Mouse (Mus musculus) myocyte (in vitro differentiated cells): Measurements from ENCODE around the gene Adat3.

Experiments
- MYOD1 ChIP-seq, 3 experiments: IDR thresholded peaks; one replicate each; pipeline ENCODE4 v1.6.1; 2011; ENCODE audit warnings: control low read depth in 2 of 3, low read depth in 2 of 3, mild to moderate bottlenecking in 2 of 3, moderate library complexity in 1 of 3; ENCODE audit not compliant: insufficient read length in 2 of 3, control insufficient read depth in 1 of 3
- TCF12 ChIP-seq: IDR thresholded peaks from one replicate; pipeline ENCODE4 v1.6.1; 2011; ENCODE audit warnings: mild to moderate bottlenecking, control low read depth; ENCODE audit not compliant: poor library complexity, insufficient read depth, severe bottlenecking

GRCm38 (mm10) chr10:80613821-80614220, 11.1 kb downstream of the Adat3 start:
- TF ChIP-seq MYOD1 (IDR thresholded peaks at IDR 0.05; ENCODE audit: control insufficient read depth in 1 of 3, insufficient read length in 2 of 3, low read depth in 2 of 3) = no peak
- no peak for TF ChIP-seq TCF12
